Mouse (Mus musculus) neural tube, embryonic 14.5 days (tissue): ENCODE results near the gene Tspan17. TPM values are rescaled to one million over a fixed set of nuclear protein-coding genes. Genes with fewer than 3 reads are reported as not detected.
"Not testable (repeated sequence)": the region's sequence is repeated elsewhere in the genome, so short reads cannot be mapped to it uniquely, and the experiment has no call there.

Source experiments
- ATAC-seq: fragments of 200-750 bp; cut with Nextera tagmentation; 2 replicates; pipeline ENCODE4 v1.8.0; 2017; ENCODE audit warnings: low read depth, mild to moderate bottlenecking, moderate TSS enrichment, moderate library complexity
- H3K27ac ChIP-seq: fragments of 300-500 bp; sonication (generic); 2 replicates; pipeline ENCODE4 v1.5.1; 2014; ENCODE audit warnings: low read depth, mild to moderate bottlenecking, control low read depth, low read length, moderate library complexity, mixed read lengths
- H3K27me3 ChIP-seq: fragments of 300-500 bp; sonication (generic); 2 replicates; pipeline ENCODE4 v1.6.1; 2014; ENCODE audit warnings: low read length; ENCODE audit not compliant: control insufficient read depth, insufficient read depth
- H3K36me3 ChIP-seq: fragments of 300-500 bp; sonication (generic); 2 replicates; pipeline ENCODE4 v1.6.1; 2014; ENCODE audit warnings: low read length, mixed read lengths; ENCODE audit not compliant: control insufficient read depth, insufficient read depth
- H3K4me1 ChIP-seq: fragments of 300-500 bp; sonication (generic); 2 replicates; pipeline ENCODE4 v1.6.1; 2014; ENCODE audit warnings: low read length; ENCODE audit not compliant: control insufficient read depth, insufficient read depth
- H3K4me2 ChIP-seq: fragments of 300-500 bp; sonication (generic); 2 replicates; pipeline ENCODE4 v1.6.1; 2014; ENCODE audit warnings: mild to moderate bottlenecking, low read depth, low read length, control low read depth
- H3K4me3 ChIP-seq: fragments of 300-500 bp; sonication (generic); 2 replicates; pipeline ENCODE4 v1.5.1; 2014; ENCODE audit warnings: low read depth, low read length, control low read depth, mixed read lengths
- H3K9ac ChIP-seq: fragments of 300-500 bp; sonication (generic); replicated peaks from 2 replicates; pipeline ENCODE4 v1.6.1; 2014; ENCODE audit warnings: low read depth, mild to moderate bottlenecking, control low read depth, low read length, mixed read lengths
- H3K9me3 ChIP-seq: fragments of 300-500 bp; sonication (generic); 2 replicates; pipeline ENCODE4 v1.6.1; 2016; ENCODE audit warnings: low read length; ENCODE audit not compliant: control insufficient read depth
- WGBS: fragments of 180-500 bp; shearing (Covaris S2); extraction: QIAGEN DNeasy Blood & Tissue Kit; methylation state at CpG from one replicate; pipeline ENCODE4 v1.1.7; 2014; 5-methylcytosine and 5-hydroxymethylcytosine counted together
- polyA plus RNA-seq: library from polyadenylated mRNA; unstranded; fragments of >200 nt; fragmentation: Nextera tagmentation; extraction: Ambion mirVana; gene quantifications from 2 replicates; pipeline ENCODE4 v1.2.1, GENCODE M21; 2014

Gene Tspan17
- polyA plus RNA-seq, 1 experiment from 2014 or later, result 78.1 TPM

GRCm38 (mm10) chr13:54783235-54783634 lies 5.9 kb upstream of the Tspan17 start:
- WGBS, result 45% methylated on average over 2 of the region's 2 CpGs
- Histone ChIP-seq H3K4me3 (no peak overlapping the region), H3K9ac (no peak overlapping the region), H3K27me3 (no peaks in the 10 kb centered on the region), H3K36me3 (no peaks in the 10 kb centered on the region), H3K9me3 (no peaks in the 10 kb centered on the region), H3K4me1 (no peaks in the 10 kb centered on the region), H3K27ac (no peak overlapping the region), H3K4me2 (no peak overlapping the region)
- ATAC-seq, result no peak

DNA sequence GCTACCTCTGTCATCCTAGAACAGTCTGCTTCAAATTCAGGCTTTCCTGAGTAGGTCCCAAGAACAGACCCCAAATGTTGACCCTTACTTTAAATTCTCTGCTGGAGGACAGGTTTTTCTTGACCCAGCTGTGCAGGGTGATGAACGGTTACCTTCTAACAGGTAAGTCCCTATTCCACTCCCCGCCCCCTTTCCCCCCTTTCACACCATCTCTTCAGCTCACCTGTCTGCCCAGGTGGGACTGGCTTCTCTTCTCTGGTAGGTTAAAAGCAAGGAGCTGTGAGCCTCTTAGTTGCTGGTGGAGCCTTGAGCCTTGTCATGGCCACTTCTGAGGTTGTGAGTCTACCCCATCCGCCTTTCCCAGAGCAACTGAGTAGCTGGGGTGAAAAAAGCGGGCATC lies 5.5 kb upstream of the Tspan17 start, which contains the start of gene Eif4e1b:
Gene Eif4e1b, plus strand, starts transcription at position 301 of the 400 bp plus-strand sequence.
- H3K9ac ChIP-seq, result no peak within 1 kb of the TSS
- no peak within 1 kb of the TSS for H3K4me3 ChIP-seq
- WGBS, result 90% methylated on average over 4 of the region's 4 CpGs
- H3K4me1 ChIP-seq, result no peaks in the 10 kb centered on the region
- H3K4me2 ChIP-seq, result no peak within 1 kb of the TSS
- H3K27me3 ChIP-seq, result no peaks in the 10 kb centered on the region
- ATAC-seq, result no peak
- no peaks in the 10 kb centered on the region for H3K36me3 ChIP-seq
- no peak within 1 kb of the TSS for H3K27ac ChIP-seq
- H3K9me3 ChIP-seq, result no peaks in the 10 kb centered on the region

- H3K9ac ChIP-seq, H3K4me3 ChIP-seq, H3K4me2 ChIP-seq, H3K4me1 ChIP-seq, H3K27me3 ChIP-seq, H3K36me3 ChIP-seq, H3K9me3 ChIP-seq, H3K27ac ChIP-seq, ATAC-seq: not testable (repeated sequence)
- 56% methylated on average over 2 of the region's 2 CpGs for WGBS
Measured at GRCm38 (mm10) chr13:54787591-54787990, 1.6 kb upstream of the Tspan17 start.

DNA sequence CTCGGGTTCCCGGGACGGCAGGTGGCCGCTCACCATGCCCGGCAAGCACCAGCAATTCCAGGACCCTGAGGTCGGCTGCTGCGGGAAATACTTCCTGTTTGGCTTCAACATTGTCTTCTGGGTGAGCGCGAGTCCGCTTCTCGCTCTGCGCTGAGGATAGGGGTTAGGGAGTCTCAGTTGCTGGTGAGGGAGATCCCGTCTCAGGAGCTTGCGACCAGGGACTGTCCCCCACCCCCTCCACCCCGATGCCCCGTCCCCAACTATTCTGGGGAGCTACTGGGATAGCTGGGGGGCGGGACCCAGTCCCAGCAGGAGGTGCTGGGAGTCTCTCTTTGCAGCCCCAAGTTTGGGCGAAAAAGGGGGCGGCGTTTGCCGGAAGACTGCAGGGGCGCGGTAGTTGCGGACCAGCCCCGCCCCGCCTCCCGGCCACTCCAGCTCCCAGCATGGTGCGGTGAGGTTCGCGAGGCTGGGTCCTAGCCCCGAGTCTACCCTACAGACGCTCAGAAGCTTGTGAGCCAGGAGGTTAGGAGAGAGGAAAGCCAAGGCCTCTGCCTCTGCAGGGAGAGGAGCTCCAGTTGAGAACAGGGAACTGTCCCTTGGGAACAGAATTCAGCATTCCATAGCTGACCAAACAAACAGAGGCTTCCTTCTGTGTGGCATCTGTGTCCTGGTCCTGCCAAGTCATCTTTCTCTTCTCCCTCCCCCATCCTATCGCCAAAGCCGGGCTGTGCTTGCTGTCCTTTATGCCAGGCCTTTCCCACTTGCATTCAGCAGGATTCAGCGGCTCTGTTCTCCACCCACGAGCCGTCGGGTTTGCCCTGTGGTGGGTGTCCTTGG lies 602 bp downstream of the Tspan17 start:
- peak; percentile 53 for ATAC-seq
- no peaks in the 10 kb centered on the region; the same call in 1 of the 2 replicates for H3K27me3 ChIP-seq
- 1% methylated on average over 38 of the region's 38 CpGs for WGBS
- no peaks in the 10 kb centered on the region for H3K36me3 ChIP-seq
- peak overlapping the region; percentile 55 for H3K4me3 ChIP-seq
- H3K27ac ChIP-seq, result 0 out of 2 replicates have a peak overlapping the region, but pooled peaks have one; percentile 10
- H3K4me1 ChIP-seq, result peaks cover 5% of the 10 kb centered on the region; the same call in 1 of the 2 replicates
- no peaks in the 10 kb centered on the region for H3K9me3 ChIP-seq
- H3K9ac ChIP-seq, result peak overlapping the region; percentile 55
- peak overlapping the region; percentile 97 for H3K4me2 ChIP-seq

- WGBS, result 15% methylated on average over 21 of the region's 21 CpGs
- H3K27me3 ChIP-seq, result no peaks in the 10 kb centered on the region; the same call in 1 of the 2 replicates
Measured at GRCm38 (mm10) chr13:54792259-54793230, 3.4 kb downstream of the Tspan17 start.

GRCm38 (mm10) chr13:54794002-54794577 lies 4.9 kb downstream of the Tspan17 start:
- H3K9me3 ChIP-seq, result no peaks in the 10 kb centered on the region
- H3K4me1 ChIP-seq, result peaks cover 5% of the 10 kb centered on the region; the same call in 1 of the 2 replicates
- H3K4me2 ChIP-seq, result no peak overlapping the region
- 81% methylated on average over 16 of the region's 16 CpGs for WGBS
- no peak overlapping the region for H3K4me3 ChIP-seq
- H3K36me3 ChIP-seq, result no peaks in the 10 kb centered on the region
- no peak overlapping the region for H3K27ac ChIP-seq
- no peaks in the 10 kb centered on the region; the same call in 1 of the 2 replicates for H3K27me3 ChIP-seq
- H3K9ac ChIP-seq, result no peak overlapping the region
- no peak for ATAC-seq

More at GRCm38 (mm10) chr13:54792259-54793230, 3.4 kb downstream of the Tspan17 start:
- Histone ChIP-seq H3K4me3 (no peak overlapping the region), H3K36me3 (no peaks in the 10 kb centered on the region), H3K9me3 (no peaks in the 10 kb centered on the region), H3K4me2 (no peak overlapping the region), H3K27ac (no peak overlapping the region), H3K9ac (no peak overlapping the region), H3K4me1 (peaks cover 5% of the 10 kb centered on the region; the same call in 1 of the 2 replicates)
- ATAC-seq, result no peak

DNA sequence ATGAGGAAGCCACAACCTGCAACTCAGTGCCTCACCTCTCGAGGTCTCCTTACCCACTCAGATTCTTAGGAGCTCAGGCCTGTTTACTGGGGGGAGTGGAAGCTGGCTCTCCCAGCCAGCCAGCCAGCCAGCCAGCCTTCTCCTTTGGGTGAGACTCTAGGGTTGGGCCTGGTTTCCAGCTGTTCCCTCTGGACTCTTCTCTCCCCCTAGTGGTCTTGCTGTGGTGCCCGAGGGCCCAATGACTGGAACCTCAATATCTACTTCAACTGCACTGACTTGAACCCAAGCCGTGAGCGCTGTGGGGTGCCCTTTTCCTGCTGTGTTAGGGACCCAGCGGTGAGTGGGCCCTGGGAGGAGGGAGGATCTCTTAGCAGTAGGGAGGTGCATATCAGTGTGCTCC lies 5.7 kb downstream of the Tspan17 start:
- H3K4me2 ChIP-seq, result no peak overlapping the region
- no peaks in the 10 kb centered on the region; the same call in 1 of the 2 replicates for H3K27me3 ChIP-seq
- no peaks in the 10 kb centered on the region for H3K36me3 ChIP-seq
- H3K4me1 ChIP-seq, result peaks cover 5% of the 10 kb centered on the region; the same call in 1 of the 2 replicates
- no peak overlapping the region for H3K27ac ChIP-seq
- H3K9ac ChIP-seq, result no peak overlapping the region
- H3K4me3 ChIP-seq, result no peak overlapping the region
- ATAC-seq, result no peak
- WGBS, result 50% methylated on average over 5 of the region's 5 CpGs
- H3K9me3 ChIP-seq, result no peaks in the 10 kb centered on the region

DNA sequence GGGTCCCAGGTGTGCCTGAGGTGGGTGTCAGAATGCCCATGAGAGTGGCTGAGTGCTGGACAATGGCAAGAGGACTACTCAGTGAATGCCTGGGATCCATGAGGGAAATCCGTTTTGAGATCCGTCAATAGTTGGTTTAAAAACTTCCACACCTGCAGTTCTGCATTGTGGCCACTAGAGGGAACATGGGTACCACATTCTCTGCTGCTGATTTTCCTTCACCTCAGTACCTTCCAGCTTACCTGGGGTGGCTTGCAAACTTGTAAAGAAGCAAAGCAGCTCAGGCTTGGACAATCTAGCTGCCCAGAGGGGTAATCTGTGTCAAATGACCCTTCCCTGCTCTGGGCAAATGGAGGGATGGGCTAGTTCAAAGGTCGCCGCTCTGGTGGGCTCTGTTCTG lies 8.2 kb downstream of the Tspan17 start:
- Histone ChIP-seq H3K4me3 (no peak overlapping the region), H3K27me3 (no peaks in the 10 kb centered on the region; the same call in 1 of the 2 replicates), H3K36me3 (no peaks in the 10 kb centered on the region), H3K27ac (no peak overlapping the region), H3K9me3 (no peaks in the 10 kb centered on the region), H3K4me2 (no peak overlapping the region), H3K4me1 (no peaks in the 10 kb centered on the region), H3K9ac (no peak overlapping the region)
- 41% methylated on average over 4 of the region's 4 CpGs for WGBS
- no peak for ATAC-seq
